ENCODE assay signal across 8 mouse cellular contexts in the genomic region with DNA sequence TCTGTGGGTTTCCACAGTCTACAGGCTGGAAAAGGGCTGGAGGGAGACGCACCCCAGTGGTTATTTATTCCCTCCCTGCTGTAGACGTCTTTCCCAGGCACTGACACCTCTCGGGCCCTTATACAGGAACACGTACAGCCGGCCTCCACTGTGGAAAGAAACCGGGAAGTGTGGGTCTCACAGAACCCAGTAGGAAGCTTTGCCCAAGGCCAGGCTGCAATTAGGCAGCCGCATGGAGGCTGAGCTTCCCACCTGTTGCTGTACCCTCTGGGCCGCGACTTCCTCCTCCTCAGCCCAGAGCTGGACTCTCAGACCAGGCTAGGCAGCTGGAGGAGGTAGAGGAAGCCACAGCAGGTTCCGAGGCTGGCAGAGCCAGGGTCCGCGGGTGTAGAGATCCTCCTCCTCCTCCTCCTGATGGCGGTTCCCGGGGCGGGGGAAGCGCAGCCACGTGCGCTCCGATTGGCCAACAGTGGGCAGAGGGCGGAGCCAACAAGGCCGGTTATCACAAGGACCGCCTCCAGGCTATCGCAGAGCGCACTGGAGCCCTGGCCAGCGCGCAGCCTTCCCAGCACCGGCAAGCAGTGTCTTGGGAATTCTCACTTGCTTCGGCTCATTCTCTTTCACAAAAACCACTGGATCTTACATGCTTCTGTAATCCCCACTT. TPM values are rescaled to one million over a fixed set of nuclear protein-coding genes. Genes with fewer than 3 reads are reported as not detected.
DNase-seq lines count a peak whose midpoint lies in the region; ATAC-seq and TF ChIP-seq lines count a peak whose summit lies in the region.

Kcnj2 (plus strand) TSS at position 530 of the 664 bp plus-strand sequence.

- DNase-seq in cerebellum, adult 2 months: peak; percentile 76 to 77
- DNase-seq in forebrain, postnatal 0 days: peak; percentile 93
- DNase-seq in heart, postnatal 4 days: peak; percentile 95
- peak; percentile 92 for DNase-seq in layer of hippocampus, adult 2 months (ENCODE audit: low spot score in 2 of 2)
- peak; percentile 93 for DNase-seq in lung, adult 2 months
- DNase-seq in testis, postnatal 10 days (ENCODE audit: low spot score): peak; percentile 89

- under 1% methylated on average over 27 of the region's 28 CpGs for WGBS in cerebellum, adult 2 months
- under 1% methylated on average over 28 of the region's 28 CpGs for WGBS in forebrain, postnatal 0 days
- WGBS in lung, adult 2 months: under 1% methylated on average over 28 of the region's 28 CpGs
- WGBS in neural tube, embryonic 15.5 days: under 1% methylated on average over 28 of the region's 28 CpGs

- peak; percentile 26 for TF ChIP-seq POLR2A in ES-Bruce4 (IDR thresholded peaks at IDR 0.05; ENCODE audit: insufficient read depth, low read length)
- 0 out of 2 replicates have a peak, but pooled peaks have one; percentile 37 for TF ChIP-seq POLR2A in cerebellum, adult 2 months (IDR thresholded peaks at IDR 0.05; ENCODE audit: borderline replicate concordance, insufficient read depth, low read length)
- TF ChIP-seq POLR2A in lung, adult 2 months (IDR thresholded peaks at IDR 0.05; ENCODE audit: borderline replicate concordance, extremely low read depth, low read depth, low read length): peak; percentile 95; the same call in 1 of the 2 replicates

- peaks cover 8% of the 10 kb centered on the region for H3K27me3 ChIP-seq in ES-Bruce4 (ENCODE audit: control insufficient read depth, insufficient read depth, low read length, poor library complexity, severe bottlenecking)
- no peaks in the 10 kb centered on the region; the same call in 1 of the 2 replicates for H3K27me3 ChIP-seq in cerebellum, adult 2 months (ENCODE audit: control insufficient read depth, insufficient read depth, low read length)
- H3K27me3 ChIP-seq in forebrain, postnatal 0 days (ENCODE audit: insufficient read depth, low read length): no peaks in the 10 kb centered on the region
- H3K27me3 ChIP-seq in neural tube, embryonic 15.5 days (replicated peaks): no peaks in the 10 kb centered on the region

- H3K4me3 ChIP-seq in ES-Bruce4 (ENCODE audit: low read depth, low read length): peak within 1 kb of the TSS; percentile 97
- peak within 1 kb of the TSS; percentile 73 for H3K4me3 ChIP-seq in cerebellum, adult 2 months (replicated peaks; ENCODE audit: insufficient read depth, low read depth, low read length)
- peak within 1 kb of the TSS; percentile 54 for H3K4me3 ChIP-seq in forebrain, postnatal 0 days (ENCODE audit: low read depth, low read length)
- peak within 1 kb of the TSS; percentile 77 for H3K4me3 ChIP-seq in layer of hippocampus, adult 2 months
- H3K4me3 ChIP-seq in lung, adult 2 months (replicated peaks; ENCODE audit: extremely low read depth, low read depth, low read length): peak within 1 kb of the TSS; percentile 92
- peak within 1 kb of the TSS; percentile 63 for H3K4me3 ChIP-seq in neural tube, embryonic 15.5 days (replicated peaks)

- TF ChIP-seq EP300 in ES-Bruce4 (IDR thresholded peaks at IDR 0.05; ENCODE audit: insufficient read depth, low read depth, low read length): no peak

- peak within 1 kb of the TSS; percentile 46 for H3K9ac ChIP-seq in ES-Bruce4 (ENCODE audit: low read depth, poor library complexity, severe bottlenecking)
- H3K9ac ChIP-seq in forebrain, postnatal 0 days: peak within 1 kb of the TSS; percentile 50
- peak within 1 kb of the TSS; percentile 64 for H3K9ac ChIP-seq in neural tube, embryonic 15.5 days (replicated peaks)

- peak within 1 kb of the TSS; percentile 97 for H3K4me2 ChIP-seq in forebrain, postnatal 0 days (ENCODE audit: low read depth)
- peak within 1 kb of the TSS; percentile 89 for H3K4me2 ChIP-seq in neural tube, embryonic 15.5 days

- ATAC-seq in forebrain, postnatal 0 days: peak; percentile 98
- ATAC-seq in neural tube, embryonic 15.5 days (ENCODE audit: low FRiP score): peak; percentile 99

- no peaks in the 10 kb centered on the region for H3K36me3 ChIP-seq in ES-Bruce4 (ENCODE audit: control insufficient read depth, insufficient read depth, low read length, poor library complexity, severe bottlenecking)
- no peaks in the 10 kb centered on the region for H3K36me3 ChIP-seq in forebrain, postnatal 0 days (ENCODE audit: insufficient read depth)
- H3K36me3 ChIP-seq in neural tube, embryonic 15.5 days: no peaks in the 10 kb centered on the region

- no peaks in the 10 kb centered on the region for H3K4me1 ChIP-seq in ES-Bruce4 (ENCODE audit: control insufficient read depth, insufficient read depth, low read length)
- 0 out of 2 replicates have a peak, but pooled peaks cover 2% of the 10 kb centered on the region for H3K4me1 ChIP-seq in cerebellum, adult 2 months (ENCODE audit: control insufficient read depth, insufficient read depth, low read length)
- no peaks in the 10 kb centered on the region for H3K4me1 ChIP-seq in forebrain, postnatal 0 days (ENCODE audit: insufficient read depth)
- H3K4me1 ChIP-seq in lung, adult 2 months (ENCODE audit: control insufficient read depth, insufficient read depth, low read length): no peaks in the 10 kb centered on the region; the same call in 1 of the 2 replicates
- peaks cover 27% of the 10 kb centered on the region for H3K4me1 ChIP-seq in neural tube, embryonic 15.5 days

- H3K9me3 ChIP-seq in ES-Bruce4 (replicated peaks; ENCODE audit: control insufficient read depth, insufficient read depth, low read length, poor library complexity, severe bottlenecking): no peaks in the 10 kb centered on the region
- H3K9me3 ChIP-seq in forebrain, postnatal 0 days (ENCODE audit: low read length): no peaks in the 10 kb centered on the region
- H3K9me3 ChIP-seq in neural tube, embryonic 15.5 days (replicated peaks): no peaks in the 10 kb centered on the region

- no peak within 1 kb of the TSS for H3K27ac ChIP-seq in ES-Bruce4 (ENCODE audit: insufficient read depth, low read length)
- peak within 1 kb of the TSS; percentile 19; the same call in 1 of the 2 replicates for H3K27ac ChIP-seq in cerebellum, adult 2 months (ENCODE audit: insufficient read depth, low read length)
- H3K27ac ChIP-seq in forebrain, postnatal 0 days (ENCODE audit: low read depth, low read length): peak within 1 kb of the TSS; percentile 60
- H3K27ac ChIP-seq in layer of hippocampus, adult 2 months: peak within 1 kb of the TSS; percentile 94
- H3K27ac ChIP-seq in neural tube, embryonic 15.5 days (replicated peaks): peak within 1 kb of the TSS; percentile 58

- TF ChIP-seq CTCF in ES-Bruce4 (IDR thresholded peaks at IDR 0.05; ENCODE audit: low read depth, low read length): no peak
- no peak for TF ChIP-seq CTCF in cerebellum, adult 2 months (IDR thresholded peaks at IDR 0.05; ENCODE audit: borderline replicate concordance, insufficient read depth, low read depth, low read length)
- TF ChIP-seq CTCF in forebrain, postnatal 0 days (IDR thresholded peaks at IDR 0.05; ENCODE audit: low read depth): peak; percentile 39
- peak; percentile 49 for TF ChIP-seq CTCF in layer of hippocampus, adult 2 months (conservative IDR thresholded peaks at IDR 0.05)
- no peak for TF ChIP-seq CTCF in lung, adult 2 months (IDR thresholded peaks at IDR 0.05; ENCODE audit: insufficient read depth, low read length)

RNA-seq across cellular contexts. Expression of gene Kcnj2, which starts in this region (rescaled TPM):
- polyA plus RNA-seq in ES-Bruce4 (2011; ENCODE audit: insufficient read depth, insufficient read length, low read depth, missing spikeins): 0.15 and 0.24 TPM in 2 replicates
- 2.7 and 3.8 TPM in 2 replicates for polyA plus RNA-seq in cerebellum, adult 2 months (2012; rRNA removed)
- 10.1 and 11.7 TPM in 2 replicates for total RNA-seq in forebrain, postnatal 0 days (2014; rRNA removed)
- 0.53 and 0.97 TPM in 2 replicates for polyA plus RNA-seq in forebrain, postnatal 0 days (2015; fragmentation: Nextera tagmentation; extraction: Ambion mirVana)
- 10 to 100 TPM; 23.8 to 33.4 TPM for total RNA-seq in heart, postnatal 4 days (2021)
- total RNA-seq in layer of hippocampus, adult 2 months (2021): 10 to 100 TPM in 1 of 2 experiments, 1 to 10 TPM in 1; 9.6 to 10.2 TPM
- polyA plus RNA-seq in lung, adult 2 months (2012; rRNA removed): 2.6 and 3.8 TPM in 2 replicates
- polyA plus RNA-seq in neural tube, embryonic 15.5 days (2015; fragmentation: Nextera tagmentation; extraction: Ambion mirVana): 1.00 and 1.3 TPM in 2 replicates

Comparison
In these comparisons a context has a peak if more than half of its experiments do, and no peak if none do; other contexts are left out.
1. CTCF ChIP-seq: peak in forebrain, postnatal 0 days (single experiment) and layer of hippocampus, adult 2 months (single experiment); none in ES-Bruce4 (single experiment), cerebellum, adult 2 months (single experiment) and lung, adult 2 months (single experiment).
2. POLR2A ChIP-seq: peak in every context shown above with its lines; median percentile 95 in lung, adult 2 months; 37 in cerebellum, adult 2 months; 26 in ES-Bruce4.
3. Peak in every context shown above with its lines, with median percentiles within 50 percentile points of each other: H3K4me3 ChIP-seq, H3K9ac ChIP-seq and DNase-seq.